Mouse (Mus musculus) bone marrow, adult 2 months (tissue): Measurements from ENCODE around the gene Snrnp200. TPM values are rescaled to one million over a fixed set of nuclear protein-coding genes. Genes with fewer than 3 reads are reported as not detected.
A peak's percentile ranks its signal among the peaks of the same experiment; 100 is the strongest.
"Not testable (repeated sequence)": the region's sequence is repeated elsewhere in the genome, so short reads cannot be mapped to it uniquely, and the experiment has no call there.

ENCODE experiments used
- H3K27ac ChIP-seq: fragments of 200-500 bp; 2 replicates; pipeline ENCODE4 v1.5.1; 2012; ENCODE audit warnings: low read depth, mild to moderate bottlenecking, control low read depth, inconsistent platforms, low read length; ENCODE audit not compliant: control insufficient read depth, poor library complexity, insufficient read depth
- H3K4me1 ChIP-seq: fragments of 200-500 bp; 2 replicates; pipeline ENCODE4 v1.6.1; 2011; ENCODE audit warnings: low read length; ENCODE audit not compliant: control insufficient read depth, insufficient read depth
- H3K4me3 ChIP-seq: fragments of 200-500 bp; replicated peaks from 2 replicates; pipeline ENCODE3; 2011; ENCODE audit warnings: mild to moderate bottlenecking, low read depth, low read length, control low read depth; ENCODE audit not compliant: control insufficient read depth
- CTCF ChIP-seq: fragments of 200-500 bp; IDR thresholded peaks from 2 replicates; pipeline ENCODE4 v1.5.1; 2011; ENCODE audit warnings: low read length, control low read depth; ENCODE audit not compliant: control insufficient read depth, insufficient read depth
- POLR2A ChIP-seq: fragments of 200-500 bp; IDR thresholded peaks from 2 replicates; pipeline ENCODE4 v1.6.1; 2011; ENCODE audit warnings: low read depth, mild to moderate bottlenecking, control low read depth, low read length, borderline replicate concordance; ENCODE audit not compliant: control insufficient read depth
- WGBS: fragments of 180-500 bp; shearing (Covaris S2); methylation state at CpG from one replicate; pipeline ENCODE4 v1.1.7; 2018; 5-methylcytosine and 5-hydroxymethylcytosine counted together
- polyA plus RNA-seq: library from polyadenylated mRNA; stranded (reverse); fragments of >200 nt; gene quantifications from 2 replicates; pipeline ENCODE4 v1.2.4, GENCODE M21; 2011; ENCODE audit warnings: low replicate concordance; ENCODE audit not compliant: missing spikeins, insufficient read depth, insufficient read length

The Snrnp200 gene
- 14.3 and 29.0 TPM in 2 replicates for polyA plus RNA-seq

DNA sequence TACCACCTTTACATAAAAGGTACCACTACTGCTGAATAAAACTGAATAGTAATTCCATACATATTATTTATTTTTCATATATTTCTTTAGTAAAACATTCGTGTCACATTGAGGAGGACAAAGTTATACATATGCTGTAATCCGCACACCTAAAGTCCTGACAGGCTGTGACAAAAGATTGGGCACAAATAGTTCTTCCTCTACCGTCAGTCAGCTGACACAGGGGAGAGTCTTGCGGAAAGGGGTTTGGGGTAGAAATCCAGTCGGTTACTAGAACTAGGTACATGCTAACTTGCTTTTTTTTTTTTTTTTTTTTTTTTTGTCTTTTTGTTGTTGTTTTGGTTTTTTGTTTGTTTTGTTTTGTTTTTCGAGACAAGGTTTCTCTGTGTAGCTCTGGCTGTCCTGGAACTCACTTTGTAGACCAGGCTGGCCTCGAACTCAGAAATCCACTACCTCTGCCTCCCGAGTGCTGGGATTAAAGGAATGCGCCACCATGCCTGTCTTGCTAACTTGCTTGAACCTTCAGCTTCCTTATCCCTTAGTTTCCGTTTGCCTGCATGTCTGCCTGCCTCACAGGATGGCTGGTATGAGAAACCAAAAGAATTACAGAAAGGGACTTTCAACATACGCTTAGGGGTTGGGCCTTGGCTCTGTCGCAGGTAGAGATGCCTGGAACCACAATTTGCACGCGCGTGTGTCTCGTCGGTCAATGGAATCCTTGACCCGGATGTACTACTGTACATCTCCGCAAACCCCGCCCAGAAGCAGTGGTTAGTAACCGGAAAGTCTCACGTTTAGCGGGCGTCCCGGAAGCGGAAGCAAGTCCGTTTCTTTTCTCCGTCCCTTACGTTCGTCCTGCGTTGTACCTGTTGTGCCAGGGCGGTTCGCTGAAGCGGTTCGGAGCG is at the start of gene Snrnp200, which contains the start of gene 1810024B03Rik:
Gene Snrnp200 (plus strand): TSS at position 840 of the 905 bp plus-strand sequence.
Gene 1810024B03Rik (minus strand): TSS at position 734 of the 905 bp plus-strand sequence.
- TF ChIP-seq CTCF (no peak), POLR2A (peak; percentile 76; the same call in 1 of the 2 replicates)
- H3K27ac ChIP-seq = peak within 1 kb of the TSS; percentile 64
- H3K4me1 ChIP-seq = no peaks in the 10 kb centered on the region; the same call in 1 of the 2 replicates
- 7% methylated on average over 36 of the region's 36 CpGs for WGBS
- peak within 1 kb of the TSS; percentile 92 for H3K4me3 ChIP-seq

DNA sequence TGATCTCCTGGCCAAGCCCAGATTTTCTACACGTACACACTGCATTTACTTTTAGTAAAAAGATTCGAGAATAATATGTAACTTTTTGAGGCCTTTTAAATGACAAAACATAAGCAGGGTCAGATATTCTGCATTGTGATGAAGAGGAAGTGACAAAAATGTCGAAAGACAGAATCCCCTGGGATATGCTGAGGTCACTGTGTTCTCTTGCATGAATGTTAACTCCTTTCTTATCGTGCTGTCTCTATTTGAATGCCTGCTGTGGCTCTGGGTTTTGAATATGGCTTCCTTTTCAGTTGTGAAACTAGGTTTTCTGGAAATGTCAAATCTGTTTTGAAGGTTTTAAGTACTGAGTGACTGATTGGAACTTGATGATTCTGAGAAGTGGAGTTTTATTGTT is 42.5 kb upstream of the Snrnp200 start:
- no peak overlapping the region for H3K4me3 ChIP-seq
- 52% methylated on average over 4 of the region's 4 CpGs for WGBS
- TF ChIP-seq POLR2A (no peak), CTCF (no peak)
- no peak overlapping the region for H3K27ac ChIP-seq
- no peaks in the 10 kb centered on the region for H3K4me1 ChIP-seq

DNA sequence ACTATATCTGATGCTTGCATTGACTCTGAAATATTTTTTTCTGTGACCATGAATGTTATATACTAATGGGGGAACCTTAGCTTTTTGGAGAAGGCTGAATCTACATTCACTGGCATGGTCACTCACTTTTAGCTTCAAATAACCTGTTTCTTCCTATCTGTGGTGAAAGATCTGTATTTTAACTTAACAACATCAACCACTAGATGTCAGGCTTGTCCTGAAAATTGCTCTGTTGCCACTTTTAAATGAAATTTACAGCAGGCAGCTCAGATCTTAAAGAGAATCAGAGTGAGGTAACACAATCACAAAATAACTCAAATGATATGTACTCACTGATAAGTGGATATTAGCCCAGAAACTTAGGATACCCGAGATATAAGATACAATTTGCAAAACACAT is 41.9 kb upstream of the Snrnp200 start:
- H3K4me1 ChIP-seq, H3K27ac ChIP-seq, H3K4me3 ChIP-seq: not testable (repeated sequence)
- 13% methylated on average over 1 of the region's 1 CpGs for WGBS

DNA sequence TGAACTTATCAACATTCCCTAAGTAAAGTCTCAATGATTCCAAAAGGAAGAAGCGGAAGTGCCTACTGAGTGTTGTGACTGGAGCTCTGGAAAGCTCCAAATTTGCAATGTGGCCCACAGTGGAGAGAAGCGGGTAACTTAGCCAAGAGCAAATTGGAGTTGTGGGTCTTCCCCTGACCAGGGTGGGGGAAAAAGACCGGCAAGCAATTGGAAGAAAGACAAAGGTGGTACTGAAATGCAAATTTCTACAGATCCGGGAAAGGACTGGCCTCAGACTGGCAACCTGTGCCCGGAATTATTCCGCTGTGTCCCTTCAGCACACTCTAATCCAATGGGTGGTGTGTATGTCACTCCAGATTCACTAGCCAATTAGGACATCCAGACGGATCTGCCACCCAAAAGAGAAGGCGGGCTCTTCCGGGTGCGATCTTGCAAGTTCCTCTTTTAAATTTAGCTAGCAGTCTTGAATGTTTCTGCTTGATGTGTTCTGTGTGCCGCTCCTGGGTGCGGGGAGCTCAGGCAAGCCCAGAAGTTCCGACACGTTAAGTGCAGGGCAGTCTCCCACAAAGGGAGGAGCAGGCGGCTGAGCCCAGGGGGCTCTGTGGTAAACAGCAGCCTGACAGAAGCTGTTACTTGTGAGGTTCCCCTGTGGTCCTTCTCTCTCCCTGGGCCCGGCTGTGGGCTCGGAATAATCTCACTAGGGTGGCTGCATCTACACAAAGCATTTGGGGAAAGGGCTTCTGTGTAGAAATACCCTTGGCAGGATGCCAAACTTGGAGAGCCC is 25.4 kb upstream of the Snrnp200 start:
- no peaks in the 10 kb centered on the region for H3K4me1 ChIP-seq
- WGBS = 2% methylated on average over 17 of the region's 17 CpGs
- TF ChIP-seq CTCF (no peak), POLR2A (peak; percentile 72; the same call in 1 of the 2 replicates)
- peak overlapping the region; percentile 86 for H3K27ac ChIP-seq
- H3K4me3 ChIP-seq = peak overlapping the region; percentile 62

DNA sequence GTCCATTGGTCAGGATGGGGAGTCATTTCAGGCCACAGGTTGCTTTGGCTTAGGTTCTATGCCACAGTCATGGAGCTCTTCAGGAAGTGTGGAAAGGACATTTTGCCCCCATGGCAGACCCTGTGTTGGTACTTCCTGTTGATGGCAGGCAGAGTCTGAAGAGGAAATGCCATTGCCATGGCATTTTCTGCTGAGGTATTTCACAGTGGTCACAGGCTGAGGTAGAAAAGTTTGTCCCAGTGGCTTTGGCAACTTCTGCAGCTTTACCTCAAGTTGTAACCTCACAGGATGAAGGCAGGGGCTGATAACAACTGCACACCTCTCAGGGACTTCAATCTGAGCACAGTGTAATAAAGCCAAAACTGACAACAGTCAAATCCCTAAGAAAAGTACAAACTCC is 18.6 kb upstream of the Snrnp200 start:
- H3K27ac ChIP-seq = no peak overlapping the region
- no peaks in the 10 kb centered on the region; the same call in 1 of the 2 replicates for H3K4me1 ChIP-seq
- TF ChIP-seq POLR2A = no peak
- TF ChIP-seq CTCF = no peak
- H3K4me3 ChIP-seq = no peak overlapping the region

DNA sequence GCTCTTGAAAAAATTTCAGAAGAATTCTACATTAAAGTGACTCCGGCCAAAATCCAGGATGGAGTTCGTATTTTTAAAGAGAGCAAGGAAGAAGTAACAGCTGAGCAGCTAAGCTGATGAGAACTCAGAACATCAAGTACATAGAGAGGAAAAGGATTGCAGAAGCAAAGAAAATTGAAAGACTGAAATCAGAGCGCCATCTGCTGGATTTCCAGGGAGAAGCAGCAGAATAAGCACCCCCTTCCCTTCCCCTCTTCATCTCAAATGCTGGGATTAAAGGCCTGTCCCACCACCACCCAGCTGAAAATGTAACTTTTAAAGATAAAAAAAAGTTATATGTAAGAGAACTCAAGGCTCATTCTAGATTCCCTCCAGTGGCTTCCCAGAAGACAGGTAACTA is 3.3 kb upstream of the Snrnp200 start:
- 21% methylated on average over 3 of the region's 3 CpGs for whole genome bisulfite sequencing
- no peaks in the 10 kb centered on the region; the same call in 1 of the 2 replicates for H3K4me1 ChIP-seq

DNA sequence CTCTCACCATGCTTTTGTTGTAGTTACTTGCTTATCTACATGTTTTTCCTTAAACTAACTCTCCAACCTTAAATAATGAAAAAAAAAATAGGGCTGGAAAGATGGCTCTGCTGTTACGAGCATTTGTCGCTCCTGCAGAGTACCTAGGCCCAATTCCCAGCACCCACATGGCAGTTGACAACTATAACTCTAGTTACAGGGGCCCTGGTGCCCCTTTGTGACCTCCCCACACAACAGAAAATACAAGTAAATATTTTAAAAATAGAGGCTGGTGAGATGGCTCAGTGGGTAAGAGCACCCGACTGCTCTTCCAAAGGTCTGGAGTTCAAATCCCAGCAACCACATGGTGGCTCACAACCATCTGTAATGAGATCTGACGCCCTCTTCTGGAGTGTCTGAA is 2.2 kb upstream of the Snrnp200 start:
- H3K4me1 ChIP-seq, H3K4me3 ChIP-seq, H3K27ac ChIP-seq: not testable (repeated sequence)
- 87% methylated on average over 4 of the region's 4 CpGs for whole genome bisulfite sequencing

More for the DNA sequence above, 3.3 kb upstream of the Snrnp200 start:
- TF ChIP-seq CTCF (peak; percentile 46), POLR2A (no peak)
- Histone ChIP-seq H3K4me3 (no peak overlapping the region), H3K27ac (no peak overlapping the region)

DNA sequence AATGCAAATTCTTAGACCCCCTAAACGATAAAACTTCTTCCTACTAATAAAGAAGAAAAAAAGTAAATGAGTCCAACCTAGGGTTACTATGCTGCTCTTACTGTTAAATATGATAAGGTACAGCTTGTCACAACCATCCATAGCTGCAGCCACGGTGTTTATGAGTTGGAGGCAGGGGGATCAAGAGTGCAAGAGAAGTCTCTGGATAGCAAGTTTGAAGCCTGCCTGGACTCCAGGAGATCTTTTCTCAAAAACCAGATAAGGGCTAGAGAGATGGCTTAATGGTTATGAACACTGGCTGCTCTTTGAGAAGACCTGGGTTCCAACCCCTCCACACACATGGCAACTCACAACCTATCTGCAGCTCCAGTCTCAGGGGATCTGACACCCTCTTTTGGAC is 1.3 kb upstream of the Snrnp200 start:
- no peak overlapping the region for H3K4me3 ChIP-seq

More for the DNA sequence above, 1.3 kb upstream of the Snrnp200 start:
- WGBS = 77% methylated on average over 2 of the region's 2 CpGs
- Histone ChIP-seq H3K4me1 (no peaks in the 10 kb centered on the region; the same call in 1 of the 2 replicates), H3K27ac (no peak overlapping the region)
- TF ChIP-seq CTCF = no peak
